8 mouse cellular contexts compared by ENCODE assay signal in the genomic region with DNA sequence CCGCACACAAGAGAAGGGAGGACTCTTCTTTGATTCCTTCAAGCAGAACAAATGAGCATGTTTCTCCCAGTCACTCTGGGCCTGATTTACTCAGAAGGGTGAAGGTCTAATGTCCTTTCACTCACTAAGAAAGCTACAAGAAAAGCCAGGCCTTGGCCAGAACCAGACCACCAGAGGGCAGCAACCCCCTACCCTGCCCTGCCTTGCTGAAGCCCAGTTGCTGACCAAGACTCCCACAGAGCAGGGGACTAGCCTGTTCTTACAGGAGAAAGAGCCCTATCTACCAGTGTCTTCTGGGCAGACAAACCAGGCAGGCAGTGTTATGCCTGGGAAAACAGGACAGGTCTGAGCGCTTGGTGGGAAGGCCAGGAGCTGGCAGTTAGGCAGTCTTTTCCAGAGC. TPM values are rescaled to one million over a fixed set of nuclear protein-coding genes. Genes with fewer than 3 reads are reported as not detected.
DNase-seq lines count a peak whose midpoint lies in the region; ATAC-seq lines count a peak whose summit lies in the region.

No protein-coding gene starts in this region.

- peak; percentile 34 for DNase-seq in thymus, postnatal 25 days
- DNase-seq in thymus, postnatal 0 days (ENCODE audit: low spot score): no peak
- peak; percentile 65 to 81 for DNase-seq in gastrocnemius, postnatal 4 days (ENCODE audit: low spot score in 2 of 2)
- DNase-seq in kidney, postnatal 14 days: peak; percentile 88
- peak; percentile 77 for DNase-seq in mesoderm, embryonic 11.5 days (ENCODE audit: low read depth, low spot score)
- peak; percentile 64 for DNase-seq in thymus, postnatal 4 days

- peaks cover 8% of the 10 kb centered on the region; the same call in 1 of the 2 replicates for H3K4me1 ChIP-seq in brown adipose tissue, adult 24 weeks (ENCODE audit: control insufficient read depth, insufficient read depth, insufficient read length, low read length)

- H3K4me3 ChIP-seq in brown adipose tissue, adult 24 weeks (ENCODE audit: insufficient read depth, low read depth, low read length): no peak overlapping the region

- H3K27ac ChIP-seq in brown adipose tissue, adult 24 weeks (replicated peaks; ENCODE audit: low read depth, low read length): peak overlapping the region; percentile 81

- no peak for ATAC-seq in cerebellum, adult (ENCODE audit: insufficient number of reproducible peaks, low FRiP score, low TSS enrichment)

RNA-seq across cellular contexts. Expression of gene Zdhhc1, which starts 12.3 kb away (rescaled TPM):
- 5.8 and 6.9 TPM in 2 replicates for polyA plus RNA-seq in thymus, postnatal 0 days (2015; fragmentation: Nextera tagmentation; extraction: Ambion mirVana)
- polyA plus RNA-seq in brown adipose tissue, adult 24 weeks (2012; ENCODE audit: insufficient read depth, insufficient read length, missing spikeins): 8.7 and 10.2 TPM in 2 replicates
- 10 to 100 TPM; 21.0 to 21.6 TPM for total RNA-seq in gastrocnemius, postnatal 4 days (2021)

RNA-seq across cellular contexts. Expression of gene Tppp3, which starts 13.1 kb away (rescaled TPM):
- 31.9 and 42.4 TPM in 2 replicates for polyA plus RNA-seq in thymus, postnatal 0 days (2015; fragmentation: Nextera tagmentation; extraction: Ambion mirVana)
- polyA plus RNA-seq in brown adipose tissue, adult 24 weeks (2012; ENCODE audit: insufficient read depth, insufficient read length, missing spikeins): 29.6 and 45.2 TPM in 2 replicates
- 100 to 1,000 TPM; 527 to 572 TPM for total RNA-seq in gastrocnemius, postnatal 4 days (2021)

RNA-seq across cellular contexts. Expression of gene Hsd11b2, which starts 34.2 kb away (rescaled TPM):
- polyA plus RNA-seq in thymus, postnatal 0 days (2015; fragmentation: Nextera tagmentation; extraction: Ambion mirVana): 0.26 and 0.28 TPM in 2 replicates
- polyA plus RNA-seq in brown adipose tissue, adult 24 weeks (2012; ENCODE audit: insufficient read depth, insufficient read length, missing spikeins): not detected in 2 replicates
- 10 to 100 TPM; 13.3 to 14.8 TPM for total RNA-seq in gastrocnemius, postnatal 4 days (2021)
